Mouse (Mus musculus): Measurements from ENCODE around the gene Pkp3. TPM values are rescaled to one million over a fixed set of nuclear protein-coding genes. Genes with fewer than 3 reads are reported as not detected.
A peak's percentile ranks its signal among the peaks of the same experiment; 100 is the strongest.

The Pkp3 gene
- total RNA-seq, 4 experiments from 2014 or later, result not detected

- no peak for DNase-seq (ENCODE audit: low spot score in 2 of 2)
Measured at GRCm38 (mm10) chr7:141093950-141094349, 15.9 kb downstream of the Pkp3 start.

DNA sequence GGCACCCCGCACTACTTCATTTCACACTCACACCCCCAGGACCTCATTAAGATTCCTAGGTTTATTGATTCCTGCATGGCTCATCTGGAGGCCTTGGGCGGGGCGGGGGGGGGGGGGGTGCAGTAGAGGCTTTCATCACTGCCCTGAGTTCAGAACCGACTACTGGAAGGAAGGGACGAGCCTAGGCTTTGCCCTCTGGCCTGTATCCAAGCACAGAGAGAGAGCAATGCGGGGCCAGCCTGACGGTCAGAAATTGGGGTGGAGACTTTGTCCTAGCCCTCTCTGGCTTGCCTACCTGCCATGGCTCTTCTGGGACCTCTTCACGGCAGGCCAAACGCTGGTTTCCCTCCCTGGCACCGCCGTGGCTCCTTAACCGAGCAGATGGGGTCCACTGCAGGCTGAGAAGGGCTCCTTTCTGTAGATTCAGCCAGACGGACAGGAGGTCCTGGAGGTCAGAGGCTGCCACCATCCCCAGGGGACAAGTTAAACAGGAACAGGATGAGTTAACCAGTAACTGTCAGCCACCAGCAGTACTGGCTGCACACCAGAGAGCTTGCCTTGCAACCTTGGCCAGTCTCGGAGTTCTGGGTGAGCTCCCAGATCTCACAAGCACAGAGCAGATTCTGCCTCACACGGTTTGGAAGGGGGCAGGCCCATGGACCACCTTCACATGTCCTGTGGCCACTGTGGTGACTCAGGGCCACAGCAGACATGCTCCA lies 16.6 kb downstream of the Pkp3 start:
- DNase-seq (ENCODE audit: low spot score in 2 of 2), result no peak

- no peak for DNase-seq (ENCODE audit: low spot score in 2 of 2)
Measured at GRCm38 (mm10) chr7:141096021-141096420, 18.0 kb downstream of the Pkp3 start.

- DNase-seq (ENCODE audit: low spot score in 2 of 2), result peak in 1 of 2 experiments; percentile 17
Measured at GRCm38 (mm10) chr7:141096649-141097056, 18.6 kb downstream of the Pkp3 start.

GRCm38 (mm10) chr7:141097177-141097576 lies 19.2 kb downstream of the Pkp3 start:
- DNase-seq (ENCODE audit: low spot score in 2 of 2), result no peak

DNA sequence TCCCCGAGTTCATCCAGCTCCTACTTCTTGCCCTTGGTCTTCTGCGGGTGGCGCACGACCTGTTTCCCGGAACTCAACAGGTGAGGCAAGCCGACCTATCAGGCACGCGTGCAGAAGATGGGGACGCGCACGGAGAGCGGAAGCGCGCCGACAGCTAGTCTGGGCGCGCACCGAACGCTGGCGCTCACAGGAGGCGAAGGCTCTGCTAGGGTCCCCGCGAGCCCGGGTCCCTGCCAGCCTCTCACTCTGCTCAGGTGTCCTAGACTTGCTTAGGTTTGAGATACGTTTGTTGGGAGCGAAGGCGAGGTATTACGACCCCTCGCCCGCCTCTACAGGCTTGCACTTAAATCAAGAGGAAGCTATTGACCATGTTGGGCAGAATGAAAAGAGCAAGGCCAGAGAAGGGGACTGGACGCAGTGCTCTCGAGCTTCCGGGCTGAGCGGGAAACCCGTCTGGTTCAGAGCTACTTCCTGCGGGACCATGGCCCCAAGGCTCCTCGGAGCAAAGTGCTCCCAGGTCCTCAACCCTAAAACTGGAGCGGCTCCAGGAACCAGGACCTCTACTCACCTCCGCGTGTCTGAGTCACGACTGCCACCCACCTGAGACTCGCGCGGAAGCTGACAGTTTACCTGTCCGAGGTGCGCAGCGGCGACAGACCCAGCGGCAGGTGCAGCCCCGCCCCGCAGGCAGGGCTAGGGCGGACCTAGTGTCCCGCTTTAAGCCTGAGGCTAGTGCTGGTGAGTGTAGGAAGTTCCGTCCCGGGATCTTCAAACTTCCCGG lies 22.1 kb downstream of the Pkp3 start, which contains the start of gene Sigirr:
TSS of gene Sigirr (minus strand) at position 662 of the 781 bp plus-strand sequence.
- no peak for DNase-seq (ENCODE audit: low spot score in 2 of 2)

GRCm38 (mm10) chr7:141103161-141103560 lies 25.1 kb downstream of the Pkp3 start:
- DNase-seq (ENCODE audit: low spot score in 2 of 2), result no peak

DNA sequence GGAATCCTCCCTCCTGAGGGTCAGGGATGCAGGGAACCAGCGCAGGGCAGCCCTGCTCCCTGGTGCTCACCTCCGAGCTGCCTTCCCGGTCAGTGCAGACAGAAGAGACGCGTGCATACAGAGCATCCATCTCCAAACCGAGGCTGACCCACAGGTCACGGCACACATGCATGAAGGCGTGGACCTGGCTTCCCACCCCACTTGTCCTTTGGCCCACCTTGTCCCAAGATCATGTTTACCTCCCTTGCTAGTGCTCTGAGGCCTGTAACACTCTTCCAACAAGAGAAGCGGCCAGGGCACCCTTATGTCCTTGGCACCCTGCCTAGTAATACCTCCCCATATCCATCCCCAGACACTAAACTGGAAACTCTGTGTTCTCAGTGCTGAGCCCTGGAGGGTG lies 37.9 kb downstream of the Pkp3 start:
- no peak for DNase-seq (ENCODE audit: low spot score in 2 of 2)

- no peak for DNase-seq (ENCODE audit: low spot score in 2 of 2)
Measured at GRCm38 (mm10) chr7:141117636-141118035, 39.6 kb downstream of the Pkp3 start, which contains the start of gene Ano9. Gene Ano9 (minus strand): TSS chr7:141117806.

DNA sequence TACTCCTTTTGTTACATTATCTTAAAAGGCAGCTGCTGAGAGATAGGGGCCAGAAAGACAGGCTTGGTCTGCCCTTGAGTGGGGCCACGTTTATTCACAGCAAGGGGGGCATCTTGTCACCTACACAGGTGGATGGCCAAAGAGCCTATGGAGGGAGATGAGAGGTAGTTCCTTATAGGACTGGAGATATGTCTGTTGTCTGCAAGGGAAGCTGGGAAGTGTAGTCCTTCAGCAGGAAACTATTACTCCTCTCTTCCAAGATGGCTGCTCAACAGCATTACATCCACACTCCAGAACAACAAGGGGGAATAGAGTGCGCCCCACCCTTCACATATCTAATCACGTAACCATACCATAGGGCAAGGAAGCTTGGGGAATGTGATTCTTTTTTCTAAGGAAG lies 41.5 kb downstream of the Pkp3 start:
- DNase-seq (ENCODE audit: low spot score in 2 of 2), result no peak

GRCm38 (mm10) chr7:141120605-141121004 lies 42.6 kb downstream of the Pkp3 start:
- DNase-seq (ENCODE audit: low spot score in 2 of 2), result no peak

DNA sequence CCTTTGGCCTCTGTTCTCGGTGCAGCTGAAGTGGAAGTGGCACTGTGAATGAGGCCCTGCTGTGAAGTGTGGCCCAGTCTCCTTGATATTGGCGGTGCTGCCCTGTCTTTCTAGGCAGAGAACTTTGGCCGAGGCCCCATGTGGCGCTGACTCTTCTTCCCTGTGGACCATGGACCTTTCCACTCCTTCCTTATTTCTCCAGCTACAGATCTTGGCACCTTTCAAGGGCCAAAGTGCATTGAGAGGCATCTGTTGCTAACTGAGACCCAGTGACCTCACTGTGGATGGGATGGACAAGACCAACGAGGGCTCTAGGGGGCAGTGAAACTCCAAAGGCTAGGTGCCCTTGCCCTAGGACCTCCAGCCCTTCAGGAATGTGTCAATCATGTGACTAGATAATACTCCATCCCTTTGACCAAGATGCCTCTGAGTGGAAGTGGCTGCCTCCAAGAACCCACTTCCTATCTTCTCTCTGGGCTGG lies 43.1 kb downstream of the Pkp3 start:
- DNase-seq (ENCODE audit: low spot score in 2 of 2), result no peak

GRCm38 (mm10) chr7:141122245-141122644 lies 44.2 kb downstream of the Pkp3 start, which contains the start of gene Ptdss2:
Gene Ptdss2 (plus strand): TSS chr7:141122382.
- DNase-seq (ENCODE audit: low spot score in 2 of 2), result no peak

GRCm38 (mm10) chr7:141122689-141123516 lies 44.9 kb downstream of the Pkp3 start:
- DNase-seq (ENCODE audit: low spot score in 2 of 2), result peak; percentile 90 to 93

DNA sequence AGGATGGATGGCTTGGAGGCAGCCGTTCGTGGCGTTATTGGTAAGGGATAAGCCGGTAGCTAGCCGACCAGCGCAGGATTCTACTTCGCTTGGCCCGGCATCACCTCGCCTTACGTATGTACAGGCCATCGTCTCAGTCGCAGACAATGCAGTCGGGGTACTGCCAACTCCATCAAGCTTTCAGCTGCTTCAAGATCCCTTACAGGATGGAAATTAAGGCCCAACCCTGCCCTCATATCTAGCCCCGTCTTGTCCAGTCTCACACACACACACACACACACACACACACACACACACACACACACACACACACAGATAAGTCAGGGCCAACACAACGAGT lies 45.5 kb downstream of the Pkp3 start:
- DNase-seq (ENCODE audit: low spot score in 2 of 2), result no peak

DNA sequence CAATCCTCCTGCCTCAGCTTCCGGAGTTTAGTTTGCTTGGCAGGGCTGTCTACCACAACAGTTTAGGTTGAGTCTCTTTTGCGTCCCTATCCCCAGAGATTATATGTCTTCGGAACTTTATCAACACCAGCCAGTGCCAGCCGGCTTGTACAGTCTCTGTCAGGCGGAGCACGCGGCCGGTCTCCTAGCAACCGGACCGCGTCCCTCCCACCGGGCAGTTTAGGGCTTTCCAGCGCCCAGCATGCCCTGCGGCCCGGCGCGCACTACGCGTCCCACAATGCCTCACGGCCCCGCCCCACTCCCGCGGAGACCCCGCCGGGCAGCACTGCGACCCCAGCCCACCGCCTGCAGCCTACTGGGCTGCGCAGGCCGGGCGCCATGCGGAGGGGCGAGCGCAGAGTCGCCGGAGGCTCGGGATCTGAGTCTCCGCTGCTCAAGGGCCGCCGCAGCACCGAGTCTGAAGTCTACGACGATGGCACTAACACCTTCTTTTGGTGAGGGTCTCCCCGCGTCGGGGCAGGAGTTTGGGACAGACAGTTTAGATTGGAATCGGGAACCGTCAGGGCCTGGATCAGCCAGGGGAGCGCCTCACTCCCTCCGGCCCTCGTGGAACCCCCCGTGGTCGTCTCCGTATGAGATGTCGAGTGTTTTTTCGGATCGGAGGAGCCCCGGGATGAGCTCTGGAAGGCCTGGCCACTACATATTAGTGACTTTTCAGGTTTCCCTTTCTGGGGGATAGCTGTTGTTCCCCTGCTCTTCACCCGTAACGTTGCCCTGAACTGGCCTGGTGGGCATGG lies 53.2 kb downstream of the Pkp3 start:
- peak; percentile 75 to 84 for DNase-seq (ENCODE audit: low spot score in 2 of 2)

- no peak for DNase-seq (ENCODE audit: low spot score in 2 of 2)
Measured at GRCm38 (mm10) chr7:141131904-141132755, 54.1 kb downstream of the Pkp3 start.

Measured in gastrocnemius, adult 8-10 months (tissue).